Mouse (Mus musculus) kidney, postnatal 0 days (tissue): Measurements from ENCODE around the gene Lgals9. TPM values are rescaled to one million over a fixed set of nuclear protein-coding genes. Genes with fewer than 3 reads are reported as not detected.
"Not testable (repeated sequence)": the region's sequence is repeated elsewhere in the genome, so short reads cannot be mapped to it uniquely, and the experiment has no call there.

Experiments
- ATAC-seq: fragments of 200-750 bp; cut with Nextera tagmentation; replicated peaks from 2 replicates; pipeline ENCODE4 v1.8.0; 2017; ENCODE audit warnings: low read depth, moderate number of reproducible peaks, moderate TSS enrichment, moderate library complexity; ENCODE audit not compliant: low FRiP score
- DNase-seq: peaks from one replicate; pipeline ENCODE4 v3.0.0-alpha.2; 2016; ENCODE audit warnings: low spot score
- H3K27ac ChIP-seq: fragments of 300-500 bp; sonication (generic); 2 replicates; pipeline ENCODE4 v1.5.1; 2014; ENCODE audit warnings: mild to moderate bottlenecking
- H3K27me3 ChIP-seq: fragments of 300-500 bp; sonication (generic); 2 replicates; pipeline ENCODE4 v1.6.1; 2014; ENCODE audit warnings: low read length, mixed read lengths; ENCODE audit not compliant: insufficient read depth
- H3K36me3 ChIP-seq: fragments of 300-500 bp; sonication (generic); 2 replicates; pipeline ENCODE4 v1.6.1; 2014; ENCODE audit warnings: low read length, mixed read lengths; ENCODE audit not compliant: insufficient read depth
- H3K4me1 ChIP-seq: fragments of 300-500 bp; sonication (generic); replicated peaks from 2 replicates; pipeline ENCODE4 v1.6.1; 2014; ENCODE audit warnings: antibody characterized with exemption, low read length, mixed read lengths; ENCODE audit not compliant: insufficient read depth
- H3K4me2 ChIP-seq: fragments of 300-500 bp; sonication (generic); 2 replicates; pipeline ENCODE4 v1.6.1; 2014; ENCODE audit warnings: mild to moderate bottlenecking, low read length, moderate library complexity, mixed read lengths
- H3K4me3 ChIP-seq: fragments of 300-500 bp; sonication (generic); replicated peaks from 2 replicates; pipeline ENCODE4 v1.5.1; 2014; ENCODE audit warnings: low read depth, low read length
- H3K9ac ChIP-seq: fragments of 300-500 bp; sonication (generic); 2 replicates; pipeline ENCODE4 v1.6.1; 2014; ENCODE audit warnings: low read depth, low read length
- H3K9me3 ChIP-seq: fragments of 300-500 bp; sonication (generic); replicated peaks from 2 replicates; pipeline ENCODE4 v1.6.1; 2016; ENCODE audit warnings: low read length, inconsistent platforms, mixed read lengths
- CTCF ChIP-seq: IDR thresholded peaks from 2 replicates; pipeline ENCODE4 v1.5.1; 2016; ENCODE audit warnings: antibody characterized with exemption, low read depth, mild to moderate bottlenecking, moderate library complexity
- WGBS: fragments of 180-500 bp; shearing (Covaris S2); extraction: QIAGEN DNeasy Blood & Tissue Kit; methylation state at CpG from one replicate; pipeline ENCODE4 v1.1.7; 2014; 5-methylcytosine and 5-hydroxymethylcytosine counted together
- polyA plus RNA-seq: library from polyadenylated mRNA; unstranded; fragments of >200 nt; fragmentation: Nextera tagmentation; extraction: Ambion mirVana; gene quantifications from 2 replicates; pipeline ENCODE4 v1.2.1, GENCODE M21; 2015

Lgals9 gene
- polyA plus RNA-seq, 1 experiment from 2014 or later: 94.0 TPM

- Histone ChIP-seq H3K27me3 (no peaks in the 10 kb centered on the region), H3K27ac (peak overlapping the region; percentile 75), H3K36me3 (no peaks in the 10 kb centered on the region), H3K4me3 (no peak overlapping the region), H3K4me1 (peaks cover 20% of the 10 kb centered on the region; the same call in 1 of the 2 replicates), H3K4me2 (no peak overlapping the region), H3K9me3 (no peaks in the 10 kb centered on the region), H3K9ac (no peak overlapping the region)
- DNase-seq (peak; percentile 72), ATAC-seq (0 out of 2 replicates have a peak, but pooled peaks have one; percentile 40)
- 41% methylated on average over 11 of the region's 11 CpGs for WGBS
- no peak for TF ChIP-seq CTCF
Observed at GRCm38 (mm10) chr11:79003053-79003768, 18.5 kb upstream of the Lgals9 start.

- no peak overlapping the region for H3K4me3 ChIP-seq
- no peak overlapping the region for H3K9ac ChIP-seq
- no peaks in the 10 kb centered on the region for H3K36me3 ChIP-seq
- H3K4me1 ChIP-seq: peaks cover 20% of the 10 kb centered on the region; the same call in 1 of the 2 replicates
- TF ChIP-seq CTCF: no peak
- H3K4me2 ChIP-seq: no peak overlapping the region
- DNase-seq (peak; percentile 85), ATAC-seq (peak; percentile 59; the same call in 1 of the 2 replicates)
- no peaks in the 10 kb centered on the region for H3K9me3 ChIP-seq
- peak overlapping the region; percentile 75 for H3K27ac ChIP-seq
- H3K27me3 ChIP-seq: no peaks in the 10 kb centered on the region
- 24% methylated on average over 5 of the region's 5 CpGs for WGBS
Observed at GRCm38 (mm10) chr11:79002551-79002951, 17.8 kb upstream of the Lgals9 start.

- no peak for ATAC-seq
- no peaks in the 10 kb centered on the region; the same call in 1 of the 2 replicates for H3K9me3 ChIP-seq
Observed at GRCm38 (mm10) chr11:79001871-79002270, 17.1 kb upstream of the Lgals9 start.

GRCm38 (mm10) chr11:78999118-78999517 lies 14.4 kb upstream of the Lgals9 start:
- H3K4me1 ChIP-seq: peaks cover 17% of the 10 kb centered on the region; the same call in 1 of the 2 replicates
- no peak overlapping the region for H3K4me3 ChIP-seq
- H3K4me2 ChIP-seq: no peak overlapping the region
- no peaks in the 10 kb centered on the region; the same call in 1 of the 2 replicates for H3K9me3 ChIP-seq
- no peak overlapping the region for H3K9ac ChIP-seq
- WGBS: 57% methylated on average over 6 of the region's 6 CpGs
- no peak for ATAC-seq
- no peak overlapping the region for H3K27ac ChIP-seq
- H3K36me3 ChIP-seq: no peaks in the 10 kb centered on the region
- peak; percentile 67 for DNase-seq
- no peak for TF ChIP-seq CTCF
- H3K27me3 ChIP-seq: no peaks in the 10 kb centered on the region

More at GRCm38 (mm10) chr11:79001871-79002270, 17.1 kb upstream of the Lgals9 start:
- TF ChIP-seq CTCF: no peak
- H3K36me3 ChIP-seq: no peaks in the 10 kb centered on the region
- no peak overlapping the region for H3K9ac ChIP-seq
- DNase-seq: no peak
- H3K4me2 ChIP-seq: no peak overlapping the region
- no peak overlapping the region for H3K4me3 ChIP-seq
- 91% methylated on average over 4 of the region's 4 CpGs for WGBS
- H3K27me3 ChIP-seq: no peaks in the 10 kb centered on the region
- H3K4me1 ChIP-seq: peaks cover 20% of the 10 kb centered on the region; the same call in 1 of the 2 replicates
- H3K27ac ChIP-seq: no peak overlapping the region

GRCm38 (mm10) chr11:78990875-78991543 lies 6.3 kb upstream of the Lgals9 start:
- H3K27ac ChIP-seq, ATAC-seq, DNase-seq, H3K4me1 ChIP-seq, H3K36me3 ChIP-seq, H3K9ac ChIP-seq, H3K9me3 ChIP-seq, H3K27me3 ChIP-seq, H3K4me3 ChIP-seq, H3K4me2 ChIP-seq: not testable (repeated sequence)
- 80% methylated on average over 5 of the region's 5 CpGs for WGBS

- WGBS: 89% methylated on average over 9 of the region's 9 CpGs
- Histone ChIP-seq H3K4me3 (no peak overlapping the region), H3K27me3 (no peaks in the 10 kb centered on the region), H3K4me2 (no peak overlapping the region), H3K36me3 (no peaks in the 10 kb centered on the region), H3K9me3 (no peaks in the 10 kb centered on the region), H3K9ac (no peak overlapping the region), H3K4me1 (no peaks in the 10 kb centered on the region), H3K27ac (no peak overlapping the region)
- TF ChIP-seq CTCF: no peak
- ATAC-seq: no peak
- no peak for DNase-seq
Observed at GRCm38 (mm10) chr11:78990096-78990495, 5.3 kb upstream of the Lgals9 start.

GRCm38 (mm10) chr11:78989206-78989605 lies 4.5 kb upstream of the Lgals9 start:
- H3K4me3 ChIP-seq, ATAC-seq, H3K9me3 ChIP-seq, H3K4me1 ChIP-seq, H3K4me2 ChIP-seq, DNase-seq, H3K9ac ChIP-seq, H3K36me3 ChIP-seq, H3K27ac ChIP-seq, H3K27me3 ChIP-seq: not testable (repeated sequence)
- WGBS: 92% methylated on average over 11 of the region's 11 CpGs
